Mouse (Mus musculus) testis, adult 2 months (tissue): ENCODE data around the gene Fut2. TPM values are rescaled to one million over a fixed set of nuclear protein-coding genes. Genes with fewer than 3 reads are reported as not detected.

Experiments
- H3K27ac ChIP-seq: fragments of 200-500 bp; 2 replicates; pipeline ENCODE4 v1.5.1; 2012; ENCODE audit warnings: low read depth, low read length; ENCODE audit not compliant: control insufficient read depth, insufficient read depth
- H3K27me3 ChIP-seq: fragments of 200-500 bp; 2 replicates; pipeline ENCODE4 v1.6.1; 2012; ENCODE audit warnings: mild to moderate bottlenecking, low read length, moderate library complexity; ENCODE audit not compliant: control insufficient read depth, insufficient read depth
- H3K36me3 ChIP-seq: fragments of 200-500 bp; 2 replicates; pipeline ENCODE4 v1.6.1; 2012; ENCODE audit warnings: mild to moderate bottlenecking, low read length; ENCODE audit not compliant: control insufficient read depth, insufficient read depth
- H3K4me1 ChIP-seq: fragments of 200-500 bp; 2 replicates; pipeline ENCODE4 v1.6.1; 2012; ENCODE audit warnings: low read length; ENCODE audit not compliant: control insufficient read depth, insufficient read depth
- H3K4me3 ChIP-seq: fragments of 200-500 bp; 2 replicates; pipeline ENCODE4 v1.5.1; 2012; ENCODE audit warnings: low read depth, mild to moderate bottlenecking, low read length, moderate library complexity, mixed read lengths; ENCODE audit not compliant: control insufficient read depth
- CTCF ChIP-seq: fragments of 200-500 bp; IDR thresholded peaks from 2 replicates; pipeline ENCODE4 v1.5.1; 2012; ENCODE audit warnings: low read depth, mild to moderate bottlenecking, inconsistent platforms, low read length, moderate library complexity; ENCODE audit not compliant: control insufficient read depth, insufficient read depth, insufficient replicate concordance
- POLR2A ChIP-seq: fragments of 200-500 bp; IDR thresholded peaks from 2 replicates; pipeline ENCODE4 v1.6.1; 2012; ENCODE audit warnings: low read depth, mild to moderate bottlenecking, inconsistent platforms, low read length, moderate library complexity; ENCODE audit not compliant: control insufficient read depth
- polyA plus RNA-seq: library from polyadenylated mRNA; depleted of rRNA; stranded (reverse); fragments of >200 nt; gene quantifications from 2 replicates; pipeline ENCODE4 v1.2.3, GENCODE M21; 2012; rRNA removed

The Fut2 gene
- polyA plus RNA-seq, 1 experiment = 0.37 TPM

- Histone ChIP-seq H3K36me3 (no peaks in the 10 kb centered on the region), H3K4me1 (peaks cover 6% of the 10 kb centered on the region), H3K27ac (no peak overlapping the region), H3K4me3 (peak overlapping the region; percentile 3; the same call in 1 of the 2 replicates), H3K27me3 (no peaks in the 10 kb centered on the region)
- TF ChIP-seq CTCF (no peak), POLR2A (no peak)
Observed at GRCm38 (mm10) chr7:45619592-45619991, 46.6 kb downstream of the Fut2 start.

- H3K4me1 ChIP-seq = peaks cover 6% of the 10 kb centered on the region
- TF ChIP-seq POLR2A = no peak
- TF ChIP-seq CTCF = no peak
- no peaks in the 10 kb centered on the region for H3K36me3 ChIP-seq
- H3K27ac ChIP-seq = no peak overlapping the region
- H3K4me3 ChIP-seq = peak overlapping the region; percentile 14; the same call in 1 of the 2 replicates
- H3K27me3 ChIP-seq = no peaks in the 10 kb centered on the region
Observed at GRCm38 (mm10) chr7:45618316-45618715, 47.9 kb downstream of the Fut2 start.

GRCm38 (mm10) chr7:45617042-45617695 is 49.0 kb downstream of the Fut2 start, which contains the start of gene Fut1:
Gene Fut1 (plus strand): TSS chr7:45617289.
- H3K4me3 ChIP-seq = peak within 1 kb of the TSS; percentile 3
- H3K27ac ChIP-seq = no peak within 1 kb of the TSS
- no peaks in the 10 kb centered on the region for H3K36me3 ChIP-seq
- TF ChIP-seq CTCF (no peak), POLR2A (no peak)
- no peaks in the 10 kb centered on the region for H3K27me3 ChIP-seq
- peaks cover 6% of the 10 kb centered on the region for H3K4me1 ChIP-seq

GRCm38 (mm10) chr7:45616277-45616676 is 49.9 kb downstream of the Fut2 start:
- Histone ChIP-seq H3K4me1 (peaks cover 6% of the 10 kb centered on the region), H3K27me3 (no peaks in the 10 kb centered on the region), H3K27ac (no peak overlapping the region), H3K36me3 (no peaks in the 10 kb centered on the region), H3K4me3 (no peak overlapping the region)
- TF ChIP-seq POLR2A (no peak), CTCF (no peak)

GRCm38 (mm10) chr7:45609511-45609910 is 56.7 kb downstream of the Fut2 start:
- Histone ChIP-seq H3K27me3 (no peaks in the 10 kb centered on the region), H3K27ac (no peak overlapping the region), H3K36me3 (no peaks in the 10 kb centered on the region), H3K4me3 (no peak overlapping the region), H3K4me1 (no peaks in the 10 kb centered on the region)
- no peak for TF ChIP-seq CTCF
- TF ChIP-seq POLR2A = no peak

- Histone ChIP-seq H3K36me3 (no peaks in the 10 kb centered on the region), H3K4me1 (no peaks in the 10 kb centered on the region), H3K27me3 (no peaks in the 10 kb centered on the region), H3K4me3 (no peak overlapping the region), H3K27ac (no peak overlapping the region)
- TF ChIP-seq CTCF (no peak), POLR2A (no peak)
Observed at GRCm38 (mm10) chr7:45605704-45606289, 60.4 kb downstream of the Fut2 start.

GRCm38 (mm10) chr7:45598960-45599879 is 67.0 kb downstream of the Fut2 start:
- Histone ChIP-seq H3K27ac (0 out of 2 replicates have a peak overlapping the region, but pooled peaks have one; percentile 37), H3K27me3 (no peaks in the 10 kb centered on the region), H3K4me1 (peaks cover 7% of the 10 kb centered on the region), H3K4me3 (no peak overlapping the region), H3K36me3 (no peaks in the 10 kb centered on the region)
- no peak for TF ChIP-seq POLR2A
- no peak for TF ChIP-seq CTCF

Other genes with a start within 250 kb of the Fut2 start
- 32.8 and 38.1 TPM in 2 replicates for gene Lhb, start 245.6 kb downstream of the Fut2 start, polyA plus RNA-seq
- gene Gys1, start 231.6 kb downstream of the Fut2 start, polyA plus RNA-seq = 1.7 and 2.3 TPM in 2 replicates
- 173 and 197 TPM in 2 replicates for gene Ruvbl2, start 228.3 kb downstream of the Fut2 start, polyA plus RNA-seq
- 152 and 188 TPM in 2 replicates for gene Ftl1, start 206.5 kb downstream of the Fut2 start, polyA plus RNA-seq
- 24.9 and 26.3 TPM in 2 replicates for gene Bax, start 199.5 kb downstream of the Fut2 start, polyA plus RNA-seq
- 879 and 1,010 TPM in 2 replicates for gene Tulp2, start 184.5 kb downstream of the Fut2 start, polyA plus RNA-seq
- 0.81 TPM in 1 of 2 replicates, not detected in the other for gene Gm45808, start 179.6 kb downstream of the Fut2 start, polyA plus RNA-seq
- gene Dhdh, start 177.6 kb downstream of the Fut2 start, polyA plus RNA-seq = 3.0 and 3.4 TPM in 2 replicates
- 76.4 and 93.9 TPM in 2 replicates for gene Nucb1, start 156.0 kb downstream of the Fut2 start, polyA plus RNA-seq
- 5.9 and 8.5 TPM in 2 replicates for gene Ppp1r15a, start 140.1 kb downstream of the Fut2 start, polyA plus RNA-seq
- 12.6 and 12.9 TPM in 2 replicates for gene Plekha4, start 140.1 kb downstream of the Fut2 start, polyA plus RNA-seq
- 0.37 and 0.45 TPM in 2 replicates for gene Hsd17b14, start 111.5 kb downstream of the Fut2 start, polyA plus RNA-seq
- 39.9 and 44.3 TPM in 2 replicates for gene Bcat2, start 96.2 kb downstream of the Fut2 start, polyA plus RNA-seq
- gene Fgf21, start 50.9 kb downstream of the Fut2 start, polyA plus RNA-seq = 3.6 and 3.7 TPM in 2 replicates
- gene Fut1, start 49.1 kb downstream of the Fut2 start, polyA plus RNA-seq = 0.08 and 0.21 TPM in 2 replicates
- gene Izumo1, start 44.6 kb downstream of the Fut2 start, polyA plus RNA-seq = 77.5 and 95.6 TPM in 2 replicates
- 5.1 and 5.4 TPM in 2 replicates for gene Rasip1, start 38.9 kb downstream of the Fut2 start, polyA plus RNA-seq
- gene Mamstr, start 26.4 kb downstream of the Fut2 start, polyA plus RNA-seq = 0.74 and 1.3 TPM in 2 replicates
- gene Ntn5, start 17.6 kb upstream of the Fut2 start, polyA plus RNA-seq = 6.5 and 10.8 TPM in 2 replicates
- 61.0 and 71.6 TPM in 2 replicates for gene Sec1, start 28.0 kb upstream of the Fut2 start, polyA plus RNA-seq
- gene Car11, start 33.4 kb upstream of the Fut2 start, polyA plus RNA-seq = 2.3 and 3.3 TPM in 2 replicates
- gene Dbp, start 38.7 kb upstream of the Fut2 start, polyA plus RNA-seq = 11.2 and 12.9 TPM in 2 replicates
- gene Rpl18, start 49.1 kb upstream of the Fut2 start, polyA plus RNA-seq = 517 and 652 TPM in 2 replicates
- 33.4 and 34.6 TPM in 2 replicates for gene Sphk2, start 51.6 kb upstream of the Fut2 start, polyA plus RNA-seq
- 145 and 176 TPM in 2 replicates for gene Fam83e, start 54.8 kb upstream of the Fut2 start, polyA plus RNA-seq
- gene Spaca4, start 59.4 kb upstream of the Fut2 start, polyA plus RNA-seq = 589 and 614 TPM in 2 replicates
- 23.1 and 26.1 TPM in 2 replicates for gene Lmtk3, start 117.3 kb upstream of the Fut2 start, polyA plus RNA-seq
- gene Sult2b1, start 118.3 kb upstream of the Fut2 start, polyA plus RNA-seq = 8.8 and 9.5 TPM in 2 replicates
- 149 and 166 TPM in 2 replicates for gene Cyth2, start 148.2 kb upstream of the Fut2 start, polyA plus RNA-seq
- 0.06 and 0.11 TPM in 2 replicates for gene Kcnj14, start 158.4 kb upstream of the Fut2 start, polyA plus RNA-seq
- 11.2 and 12.1 TPM in 2 replicates for gene Grwd1, start 164.6 kb upstream of the Fut2 start, polyA plus RNA-seq
- gene Kdelr1, start 206.4 kb upstream of the Fut2 start, polyA plus RNA-seq = 67.4 and 82.4 TPM in 2 replicates
- gene Grin2d, start 212.0 kb upstream of the Fut2 start, polyA plus RNA-seq = 21.1 and 22.3 TPM in 2 replicates
- 758 and 764 TPM in 2 replicates for gene Syngr4, start 230.3 kb upstream of the Fut2 start, polyA plus RNA-seq
- gene Tmem143, start 230.5 kb upstream of the Fut2 start, polyA plus RNA-seq = 8.1 and 8.8 TPM in 2 replicates